Mouse (Mus musculus) thymus, postnatal 0 days (tissue): ENCODE measurements around the gene Rpl38. TPM values are rescaled to one million over a fixed set of nuclear protein-coding genes. Genes with fewer than 3 reads are reported as not detected.

Source experiments
- DNase-seq: peaks from one replicate; pipeline ENCODE4 v3.0.0-alpha.2; 2015; ENCODE audit warnings: low spot score
- polyA plus RNA-seq: library from polyadenylated mRNA; unstranded; fragments of >200 nt; fragmentation: Nextera tagmentation; extraction: Ambion mirVana; gene quantifications from 2 replicates; pipeline ENCODE4 v1.2.1, GENCODE M21; 2015

The Rpl38 gene
- 1,685 and 1,731 TPM in 2 replicates for polyA plus RNA-seq

DNA sequence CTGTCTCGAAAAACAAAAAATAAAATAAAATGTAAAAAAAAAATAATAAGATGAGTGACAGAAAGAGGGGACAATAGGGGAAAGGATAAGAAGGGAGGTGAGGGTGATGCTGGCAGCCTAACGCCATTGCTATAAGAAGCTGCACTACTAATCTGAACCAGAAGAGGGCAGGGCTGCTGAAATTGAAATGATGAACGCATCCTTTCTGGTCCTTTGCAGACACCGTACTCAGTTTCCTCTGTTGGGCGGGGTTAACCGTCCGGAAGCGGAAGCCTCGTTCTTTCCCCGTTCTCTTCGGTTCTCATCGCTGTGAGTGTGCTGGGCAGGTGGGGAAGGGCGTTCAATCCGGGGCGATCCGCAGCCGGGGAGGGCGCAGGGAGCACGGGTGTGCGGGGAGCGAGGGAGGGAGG, at the start of gene Rpl38:
TSS of gene Rpl38 (plus strand) at position 224 of the 410 bp plus-strand sequence.
- DNase-seq, result peak; percentile 96

- no peak for DNase-seq
Observed at GRCm38 (mm10) chr11:114618697-114619417, 49.5 kb upstream of the Rpl38 start.

DNA sequence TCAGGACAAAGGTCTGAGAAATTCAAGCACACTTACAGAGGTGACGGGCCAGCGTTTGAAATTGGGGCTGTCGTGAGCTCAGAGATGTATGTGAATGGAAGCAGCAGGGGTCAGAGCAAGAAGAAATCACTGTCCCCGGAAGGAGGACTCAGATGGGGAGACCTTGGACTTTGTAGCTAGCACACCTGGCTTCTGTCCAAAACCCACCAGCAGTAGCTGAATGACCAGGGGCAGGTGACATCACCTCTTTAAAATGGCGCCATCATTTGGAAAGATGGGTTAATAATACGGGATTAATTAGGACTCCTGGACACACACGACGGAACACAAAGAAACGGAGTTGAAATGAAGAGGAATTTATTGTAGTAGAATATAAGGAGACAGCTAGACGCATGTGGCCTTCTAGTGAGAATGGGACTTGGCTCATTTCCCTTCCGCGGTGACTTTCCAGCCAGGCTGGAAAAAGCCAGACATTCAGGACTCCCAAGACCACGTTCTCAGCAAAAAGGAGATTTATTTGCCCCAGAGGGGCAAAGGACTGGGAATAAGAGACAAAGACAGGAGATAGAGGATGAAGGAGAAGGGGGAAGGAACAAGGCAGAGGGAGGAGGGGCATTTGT, 42.1 kb upstream of the Rpl38 start:
- DNase-seq, result no peak

- DNase-seq, result no peak
Observed at GRCm38 (mm10) chr11:114627036-114627435, 41.3 kb upstream of the Rpl38 start.

GRCm38 (mm10) chr11:114628032-114628431, 40.3 kb upstream of the Rpl38 start:
- no peak for DNase-seq

DNA sequence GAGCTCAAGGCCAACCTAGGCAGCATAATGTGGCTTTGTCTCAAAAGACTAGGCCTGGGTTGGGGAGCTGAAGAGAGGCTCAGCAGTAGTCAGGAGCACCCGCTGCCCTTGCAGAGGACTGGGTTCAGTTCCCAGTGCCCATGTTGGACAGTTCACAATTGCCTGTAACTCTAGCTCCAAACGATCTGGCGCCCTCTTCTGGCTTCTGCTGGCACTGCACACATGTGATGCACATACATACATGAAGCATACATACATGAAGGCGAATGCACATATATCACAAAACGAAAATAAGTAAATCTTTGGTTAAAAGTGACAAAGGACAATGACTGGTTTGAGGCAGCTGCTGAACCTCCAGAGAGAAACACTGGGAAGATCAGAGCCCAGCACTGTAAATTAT, 38.3 kb upstream of the Rpl38 start:
- DNase-seq, result no peak

- DNase-seq, result no peak
Observed at GRCm38 (mm10) chr11:114632266-114632665, 36.1 kb upstream of the Rpl38 start.

- peak; percentile 87 for DNase-seq
Observed at GRCm38 (mm10) chr11:114636292-114636691, 32.0 kb upstream of the Rpl38 start.

GRCm38 (mm10) chr11:114636727-114637505, 31.4 kb upstream of the Rpl38 start:
- no peak for DNase-seq

DNA sequence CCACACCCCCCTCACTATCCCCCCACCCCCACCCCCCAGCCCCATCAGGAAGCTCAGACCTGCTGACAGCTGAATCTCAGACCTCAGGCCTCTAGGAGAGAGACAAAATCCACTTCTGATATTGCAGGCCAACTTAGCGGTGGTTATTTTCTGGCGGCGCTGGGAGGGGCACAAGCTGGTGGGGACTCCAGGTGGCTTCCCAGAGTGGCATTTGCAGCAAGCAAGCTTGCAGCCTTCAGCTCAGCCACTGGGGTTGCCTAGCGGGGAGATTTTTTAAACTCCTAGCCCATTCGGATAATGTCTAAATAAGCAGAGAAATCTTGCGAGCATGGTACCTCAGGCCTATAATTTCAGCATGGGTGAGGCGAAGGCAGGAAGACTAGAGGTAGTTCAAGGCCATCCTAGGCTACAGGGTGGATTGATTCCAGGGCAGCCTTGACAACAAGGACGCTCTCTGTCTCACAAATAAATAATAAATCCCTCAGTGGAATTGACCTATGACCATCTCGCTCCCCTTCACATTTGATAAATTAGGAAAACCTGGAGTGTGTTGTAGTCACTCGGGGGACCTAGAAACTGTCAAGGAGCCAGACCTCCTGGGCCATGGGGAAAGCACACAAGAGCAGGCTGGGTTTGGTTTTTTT, 29.6 kb upstream of the Rpl38 start:
- peak; percentile 27 for DNase-seq

DNA sequence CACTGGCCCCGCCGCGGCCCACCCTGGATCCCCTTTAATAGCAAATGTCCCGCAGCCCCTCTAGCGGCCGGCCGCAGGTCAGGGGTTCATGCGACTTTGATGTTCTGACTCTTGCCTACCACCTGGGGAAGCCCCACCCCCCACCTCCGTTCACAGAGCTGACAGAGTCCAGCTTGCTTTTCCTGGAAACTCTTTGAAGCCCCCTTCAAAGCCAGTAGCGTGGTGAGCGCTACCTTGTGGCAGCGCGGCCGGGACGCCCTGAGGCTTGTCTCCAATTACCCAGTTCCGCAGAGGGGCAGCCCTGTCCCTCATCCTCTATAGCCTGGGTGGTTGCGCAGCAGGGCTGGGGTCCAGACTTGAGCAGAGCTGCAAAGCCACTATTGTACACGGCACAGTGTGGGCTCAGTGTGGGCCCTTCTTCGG, 28.6 kb upstream of the Rpl38 start:
- DNase-seq, result peak; percentile 28

GRCm38 (mm10) chr11:114640658-114641057, 27.7 kb upstream of the Rpl38 start:
- no peak for DNase-seq

DNA sequence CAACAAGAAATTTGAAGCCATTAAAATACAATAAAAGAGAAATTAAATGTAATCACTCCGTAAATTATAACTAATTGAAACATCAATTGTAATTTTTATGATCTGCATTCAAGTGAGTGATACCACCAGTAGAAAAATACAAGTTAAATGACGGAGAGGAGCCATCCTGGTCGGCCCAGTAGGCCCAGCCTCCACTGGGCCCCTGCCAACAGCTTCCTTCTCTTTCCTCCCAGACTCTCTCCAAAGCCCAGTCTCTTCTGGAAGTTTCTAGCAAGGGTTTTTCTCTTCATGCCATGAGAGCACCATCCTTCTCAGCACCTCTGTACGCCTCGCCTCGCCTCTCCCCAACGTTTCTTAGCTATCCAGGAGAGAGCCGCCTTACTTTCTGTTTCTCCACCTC, 27.2 kb upstream of the Rpl38 start:
- DNase-seq, result no peak

GRCm38 (mm10) chr11:114642184-114642583, 26.1 kb upstream of the Rpl38 start:
- DNase-seq, result no peak

- DNase-seq, result no peak
Observed at GRCm38 (mm10) chr11:114642926-114643325, 25.4 kb upstream of the Rpl38 start.

DNA sequence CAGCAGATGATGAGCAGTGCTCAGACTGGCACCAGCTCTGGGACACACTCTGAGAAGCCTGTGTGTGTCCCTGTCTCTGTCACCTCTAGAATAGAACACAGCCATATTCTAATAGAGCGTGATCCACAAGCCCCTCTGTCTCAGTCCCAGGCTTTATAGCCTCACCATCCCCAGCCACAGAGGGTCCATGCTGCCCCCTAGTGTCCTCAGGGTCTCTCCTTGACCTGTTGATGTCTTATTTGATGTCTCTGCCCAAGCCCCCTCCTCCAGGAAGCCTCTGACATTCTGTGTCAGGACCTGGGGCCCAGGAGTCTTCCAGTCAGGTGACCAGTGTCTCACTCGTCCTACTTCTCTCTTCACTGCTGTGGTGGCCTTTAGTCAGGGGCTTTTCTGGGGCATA, 24.2 kb upstream of the Rpl38 start:
- no peak for DNase-seq

DNA sequence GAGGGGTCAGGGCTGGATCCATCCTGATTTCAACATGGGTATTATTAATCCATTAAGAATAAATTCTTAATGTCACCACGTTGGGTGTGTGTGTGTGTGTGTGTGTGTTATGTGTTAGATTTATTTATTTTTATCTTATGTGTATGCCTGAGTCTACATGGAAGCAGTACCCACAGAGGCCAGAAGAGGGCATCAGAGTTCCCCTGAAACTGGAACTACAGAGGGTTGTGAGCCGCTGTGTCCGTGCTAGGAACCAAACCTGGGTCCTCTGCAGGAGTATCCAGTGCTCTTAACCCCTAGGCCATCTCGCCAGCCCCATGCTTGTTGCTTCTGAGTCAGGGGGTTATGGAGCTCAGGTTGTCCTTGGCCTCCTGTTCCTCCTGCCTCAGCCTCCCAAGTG, 18.8 kb upstream of the Rpl38 start:
- no peak for DNase-seq

DNA sequence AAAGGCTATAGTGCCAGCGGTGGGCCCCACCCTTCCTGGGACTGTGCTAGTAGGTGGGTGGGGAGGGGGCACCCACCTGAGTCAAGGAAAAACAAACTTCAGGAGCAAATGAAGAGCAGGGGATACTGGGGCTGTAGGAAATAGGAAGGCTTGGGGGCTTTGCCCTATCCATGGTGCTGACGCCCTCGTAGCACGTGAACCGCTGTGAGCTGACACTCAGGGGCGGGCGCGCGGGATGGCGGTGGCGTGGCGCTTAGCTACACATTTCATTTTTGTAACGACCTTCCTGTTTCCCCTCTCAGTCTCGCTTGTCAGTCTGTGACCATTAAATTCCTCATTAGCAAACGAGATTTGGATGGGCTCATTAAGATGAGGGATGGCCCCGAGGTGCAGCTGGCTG, 15.8 kb upstream of the Rpl38 start:
- peak; percentile 25 for DNase-seq

DNA sequence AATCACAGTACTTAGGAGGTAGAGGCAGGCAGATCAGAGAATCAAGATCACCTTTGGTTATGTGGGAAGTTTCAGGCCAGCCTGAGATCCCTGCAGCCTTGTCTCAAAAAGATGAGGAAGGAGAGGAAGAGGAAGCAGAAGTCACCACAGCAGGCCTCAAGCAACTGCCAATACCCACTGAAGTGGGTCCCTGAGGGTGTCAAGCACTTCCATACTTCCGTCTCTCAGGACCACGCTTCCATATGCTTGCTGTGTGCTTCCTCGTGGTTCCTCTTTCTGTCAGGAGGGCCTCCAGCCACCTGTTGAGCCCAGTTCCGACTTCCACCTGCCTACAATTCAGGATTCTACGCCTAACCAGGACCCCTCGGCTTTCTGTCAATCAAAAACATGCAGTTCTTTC, 14.7 kb upstream of the Rpl38 start:
- no peak for DNase-seq

GRCm38 (mm10) chr11:114654552-114654951, 13.8 kb upstream of the Rpl38 start:
- no peak for DNase-seq

- DNase-seq, result no peak
Observed at GRCm38 (mm10) chr11:114655350-114656008, 12.8 kb upstream of the Rpl38 start.
